Mouse (Mus musculus) megakaryocyte, embryonic 14.5 days (primary cell): ENCODE measurements around the gene 3110009E18Rik. TPM values are rescaled to one million over a fixed set of nuclear protein-coding genes. Genes with fewer than 3 reads are reported as not detected.

Experiments used
- H3K27me3 ChIP-seq: replicated peaks from 2 replicates; pipeline ENCODE3; 2012; ENCODE audit warnings: inconsistent platforms
- H3K36me3 ChIP-seq: replicated peaks from 2 replicates; pipeline ENCODE3; 2012; ENCODE audit warnings: low read length, inconsistent platforms, mixed read lengths
- H3K4me1 ChIP-seq: 2 replicates; pipeline ENCODE4 v1.6.1; 2012; ENCODE audit warnings: inconsistent platforms
- H3K4me3 ChIP-seq: replicated peaks from 2 replicates; pipeline ENCODE3; 2012; ENCODE audit warnings: moderate library complexity, mild to moderate bottlenecking, inconsistent platforms
- H3K9me3 ChIP-seq: 2 replicates; pipeline ENCODE4 v1.6.1; 2012; ENCODE audit warnings: inconsistent platforms
- FLI1 ChIP-seq: IDR thresholded peaks from 2 replicates; pipeline ENCODE4 v1.6.1; 2012; ENCODE audit warnings: low read length, inconsistent platforms, mixed read lengths
- GATA1 ChIP-seq: IDR thresholded peaks from 3 replicates; pipeline ENCODE4 v1.6.1; 2012; ENCODE audit warnings: mixed read lengths, low read length, inconsistent platforms, borderline replicate concordance
- polyA plus RNA-seq: library from polyadenylated mRNA; stranded (reverse); fragments of >175 nt; gene quantifications from 2 replicates; pipeline ENCODE4 v1.2.3, GENCODE M21; 2012; ENCODE audit warnings: low replicate concordance; ENCODE audit not compliant: insufficient read depth

Gene 3110009E18Rik
- polyA plus RNA-seq: 2.6 TPM in 1 of 2 replicates, not detected in the other

DNA sequence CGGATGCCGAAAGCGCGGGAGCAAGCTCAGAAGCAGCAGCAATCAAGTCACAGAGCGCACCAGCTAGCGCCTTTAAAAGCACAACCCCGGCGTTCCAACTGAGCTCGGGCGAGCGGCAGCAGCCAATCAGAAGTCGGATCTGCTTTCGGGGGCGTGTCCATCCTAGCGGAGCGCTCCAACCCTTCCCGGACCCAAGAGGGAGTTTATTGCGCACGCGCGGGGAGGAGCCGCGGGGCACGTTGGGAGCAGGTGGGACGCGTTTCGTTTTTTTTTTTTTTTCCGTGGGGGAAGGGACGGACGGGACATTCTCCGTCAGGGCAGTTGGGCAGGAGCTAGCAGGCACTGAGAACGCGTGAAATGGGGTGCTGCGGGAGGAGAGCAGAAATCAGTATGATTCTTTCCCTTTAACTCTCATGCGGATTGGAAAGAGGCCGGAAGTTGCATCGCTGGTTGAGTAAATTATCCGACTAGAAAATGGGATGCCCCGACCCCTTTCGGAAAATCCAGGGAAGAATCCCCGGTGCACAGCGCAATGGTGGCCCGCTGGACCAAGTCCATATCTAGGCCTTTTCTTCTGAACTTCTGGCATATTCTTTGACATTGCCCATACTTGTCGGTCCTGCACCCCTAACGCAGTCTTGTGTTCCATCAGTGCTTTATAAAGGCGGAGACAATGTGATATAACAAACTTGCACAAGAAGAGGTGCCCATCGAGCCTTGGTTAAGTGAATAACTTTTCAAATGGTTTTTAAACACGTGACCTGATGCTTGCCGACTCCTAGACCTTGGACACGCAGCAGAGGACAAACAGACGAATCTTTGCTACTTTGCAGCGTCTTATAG, at the start of gene 3110009E18Rik, which contains the start of gene Dbi:
Gene 3110009E18Rik, plus strand, starts transcription at position 219 of the 843 bp plus-strand sequence.
Gene Dbi, minus strand, starts transcription at position 110 of the 843 bp plus-strand sequence.
- TF ChIP-seq FLI1 (no peak), GATA1 (no peak)
- no peaks in the 10 kb centered on the region for H3K9me3 ChIP-seq
- H3K36me3 ChIP-seq: peaks cover 34% of the 10 kb centered on the region
- no peaks in the 10 kb centered on the region for H3K27me3 ChIP-seq
- H3K4me1 ChIP-seq: peaks cover 62% of the 10 kb centered on the region
- peak within 1 kb of the TSS; percentile 97 for H3K4me3 ChIP-seq

DNA sequence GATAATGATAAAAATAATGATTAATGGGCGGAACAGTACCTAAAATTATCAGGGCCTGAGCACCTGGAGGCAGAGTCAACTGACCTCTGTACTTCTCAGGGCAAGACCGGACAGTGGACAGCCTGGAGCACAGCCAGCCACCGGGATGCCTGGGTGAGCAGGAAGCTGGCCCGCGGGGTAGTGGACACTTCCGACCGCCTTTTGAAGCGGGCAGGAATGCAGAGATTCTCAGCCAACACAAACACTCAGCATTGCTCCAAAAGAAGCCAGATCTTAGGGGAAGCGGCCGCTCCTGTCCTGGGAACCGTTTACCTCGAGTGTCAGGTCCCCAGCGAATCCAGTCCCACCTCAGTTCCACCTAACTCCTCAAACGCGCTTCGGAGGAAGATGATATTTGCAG, 48.1 kb upstream of the 3110009E18Rik start:
- Histone ChIP-seq H3K4me1 (peaks cover 30% of the 10 kb centered on the region), H3K9me3 (no peaks in the 10 kb centered on the region), H3K36me3 (peaks cover 3% of the 10 kb centered on the region), H3K27me3 (peaks cover 79% of the 10 kb centered on the region), H3K4me3 (peak overlapping the region; percentile 90)
- no peak for TF ChIP-seq GATA1
- TF ChIP-seq FLI1: no peak

DNA sequence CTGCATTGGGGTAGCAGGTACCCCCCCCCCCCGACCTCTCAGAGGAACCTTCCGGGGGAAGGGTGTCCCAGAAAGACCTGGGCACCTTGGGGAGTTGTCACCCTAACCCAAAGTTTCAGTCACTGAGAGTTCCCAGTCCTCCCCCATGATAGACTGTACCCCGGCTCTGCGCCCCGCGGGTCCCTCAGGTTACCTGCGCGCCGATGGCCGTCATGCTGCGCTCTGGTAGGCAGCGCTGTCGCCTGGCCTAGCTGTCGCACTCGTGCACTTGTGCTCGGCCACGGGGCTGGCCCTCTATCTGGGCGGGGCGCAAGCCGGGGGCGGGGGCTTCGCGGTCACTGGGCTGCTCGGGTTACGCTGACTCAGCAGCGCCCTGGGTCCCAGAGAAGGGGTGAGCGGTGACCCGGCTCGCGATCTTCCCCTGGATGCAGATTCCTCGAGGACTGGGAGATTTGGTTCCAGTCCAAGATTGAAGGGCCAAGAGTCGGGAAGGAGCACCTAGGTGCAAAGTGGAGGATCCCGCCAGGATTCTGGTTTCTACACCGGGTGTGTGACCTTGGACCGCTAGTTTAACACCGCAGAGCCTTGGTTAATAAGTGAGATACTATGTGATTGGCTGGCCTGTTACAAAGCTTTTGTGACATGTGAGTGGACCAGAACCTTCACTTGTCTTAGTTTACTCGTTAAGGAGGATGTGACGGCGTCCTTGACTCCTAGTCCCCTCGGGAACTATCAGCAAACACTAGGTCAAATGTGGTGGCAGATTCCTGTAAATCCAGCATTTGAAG, 47.3 kb upstream of the 3110009E18Rik start, which contains the start of gene Tmem37:
Gene Tmem37, minus strand, starts transcription at position 556 of the 788 bp plus-strand sequence.
- H3K36me3 ChIP-seq: no peaks in the 10 kb centered on the region
- no peaks in the 10 kb centered on the region for H3K9me3 ChIP-seq
- H3K27me3 ChIP-seq: peaks cover 73% of the 10 kb centered on the region
- peaks cover 37% of the 10 kb centered on the region for H3K4me1 ChIP-seq
- H3K4me3 ChIP-seq: peak within 1 kb of the TSS; percentile 90
- no peak for TF ChIP-seq FLI1
- TF ChIP-seq GATA1: no peak

DNA sequence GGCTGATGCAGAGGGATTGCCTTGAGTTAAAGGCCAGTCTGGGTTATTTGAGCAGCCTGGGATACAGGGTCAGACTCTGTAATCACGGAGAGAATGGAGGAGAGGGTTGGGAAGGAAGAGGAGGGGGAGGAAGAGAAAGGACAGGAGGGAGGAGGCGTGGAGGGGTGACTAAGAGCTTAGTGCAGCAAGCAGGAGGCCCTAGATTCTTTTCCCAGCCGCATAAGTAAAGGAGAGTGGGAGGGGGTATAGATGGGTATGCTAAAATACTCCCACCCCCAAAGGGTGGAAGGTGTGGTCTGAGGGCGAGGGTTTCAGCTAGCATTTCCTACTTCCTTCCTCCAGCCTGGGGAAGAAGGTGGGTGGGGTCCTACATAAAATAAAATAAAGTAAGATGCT, 46.7 kb upstream of the 3110009E18Rik start:
- H3K27me3 ChIP-seq: peaks cover 74% of the 10 kb centered on the region
- H3K4me1 ChIP-seq: peaks cover 42% of the 10 kb centered on the region
- no peaks in the 10 kb centered on the region for H3K36me3 ChIP-seq
- H3K4me3 ChIP-seq: peak overlapping the region; percentile 90
- TF ChIP-seq FLI1 (no peak), GATA1 (no peak)
- no peaks in the 10 kb centered on the region for H3K9me3 ChIP-seq

DNA sequence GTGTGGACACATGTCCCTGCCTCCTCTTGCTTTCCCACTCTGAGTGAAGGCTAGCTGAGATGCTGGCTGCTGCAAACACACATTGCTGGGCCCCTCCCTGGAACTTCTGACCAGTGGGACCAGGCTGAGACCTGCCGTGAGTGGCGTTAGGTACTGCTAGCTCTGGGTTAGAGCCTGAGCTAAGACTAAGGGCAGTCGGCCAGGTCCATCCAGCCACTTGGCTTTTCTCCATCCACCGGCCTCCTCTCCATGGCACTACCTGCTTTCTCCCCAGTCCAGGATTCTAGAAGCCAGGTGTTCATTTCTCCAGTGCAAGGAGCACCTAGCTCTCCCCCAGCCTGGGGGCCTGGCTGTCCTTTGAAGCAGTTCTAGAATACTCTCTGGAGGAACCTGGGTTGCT, 46.1 kb upstream of the 3110009E18Rik start:
- Histone ChIP-seq H3K4me1 (peaks cover 42% of the 10 kb centered on the region), H3K4me3 (no peak overlapping the region), H3K9me3 (no peaks in the 10 kb centered on the region), H3K36me3 (no peaks in the 10 kb centered on the region), H3K27me3 (peaks cover 73% of the 10 kb centered on the region)
- TF ChIP-seq FLI1 (no peak), GATA1 (no peak)

DNA sequence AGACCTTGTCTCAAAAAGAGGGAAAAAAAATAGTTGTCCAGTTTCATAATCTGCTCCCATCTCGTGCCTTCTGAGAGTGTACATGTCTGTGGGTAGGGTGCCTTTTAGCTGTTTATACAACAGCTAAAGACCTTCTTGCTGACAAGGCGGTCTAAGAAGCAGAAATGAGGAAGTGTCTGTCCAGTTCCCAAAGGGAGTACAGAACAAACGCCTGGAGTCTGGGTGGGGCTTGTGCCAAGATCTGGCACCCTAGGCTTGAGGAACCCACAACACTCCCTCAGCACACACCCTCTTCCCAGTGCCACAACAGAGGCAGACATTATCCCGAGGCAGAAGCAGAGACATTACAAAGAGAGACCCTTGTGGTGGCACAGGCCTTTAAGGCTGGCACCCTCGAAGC, 45.5 kb upstream of the 3110009E18Rik start:
- Histone ChIP-seq H3K4me1 (peaks cover 42% of the 10 kb centered on the region), H3K36me3 (no peaks in the 10 kb centered on the region), H3K4me3 (no peak overlapping the region), H3K9me3 (no peaks in the 10 kb centered on the region), H3K27me3 (peaks cover 72% of the 10 kb centered on the region)
- TF ChIP-seq FLI1 (no peak), GATA1 (no peak)

DNA sequence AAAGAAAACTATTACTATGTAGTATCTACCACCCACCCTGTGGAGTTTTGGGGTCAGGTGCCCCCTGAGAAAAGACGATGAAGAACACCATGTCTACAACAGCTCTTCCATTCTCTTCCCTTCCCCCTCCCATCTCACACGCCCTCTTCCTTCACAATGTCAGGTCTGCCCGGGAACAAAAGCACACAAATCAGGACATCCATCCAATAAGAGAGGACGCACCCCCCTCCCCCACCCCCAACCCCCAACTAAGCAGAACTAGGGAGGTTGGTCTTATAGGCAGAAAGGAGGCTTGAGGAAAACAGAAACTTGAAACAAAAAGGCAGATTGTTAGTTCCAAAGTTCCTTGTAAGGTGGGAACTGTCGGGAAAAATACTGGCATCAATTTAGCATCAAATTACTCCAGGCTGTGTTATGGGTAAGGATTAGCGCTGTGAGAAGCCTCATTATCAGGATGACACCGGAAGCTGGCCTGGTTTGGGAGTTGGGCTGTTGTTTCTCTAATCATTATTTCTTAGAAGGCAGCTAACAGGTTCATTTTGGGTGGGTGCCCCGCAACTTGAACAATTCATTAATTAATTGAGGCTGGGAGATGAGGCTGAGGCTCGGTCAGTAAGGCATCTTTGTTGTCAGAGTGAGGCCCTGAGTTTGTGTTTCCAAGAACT, 43.1 kb upstream of the 3110009E18Rik start:
- Histone ChIP-seq H3K36me3 (no peaks in the 10 kb centered on the region), H3K4me3 (no peak overlapping the region), H3K9me3 (no peaks in the 10 kb centered on the region), H3K4me1 (peaks cover 59% of the 10 kb centered on the region), H3K27me3 (peaks cover 59% of the 10 kb centered on the region)
- no peak for TF ChIP-seq GATA1

DNA sequence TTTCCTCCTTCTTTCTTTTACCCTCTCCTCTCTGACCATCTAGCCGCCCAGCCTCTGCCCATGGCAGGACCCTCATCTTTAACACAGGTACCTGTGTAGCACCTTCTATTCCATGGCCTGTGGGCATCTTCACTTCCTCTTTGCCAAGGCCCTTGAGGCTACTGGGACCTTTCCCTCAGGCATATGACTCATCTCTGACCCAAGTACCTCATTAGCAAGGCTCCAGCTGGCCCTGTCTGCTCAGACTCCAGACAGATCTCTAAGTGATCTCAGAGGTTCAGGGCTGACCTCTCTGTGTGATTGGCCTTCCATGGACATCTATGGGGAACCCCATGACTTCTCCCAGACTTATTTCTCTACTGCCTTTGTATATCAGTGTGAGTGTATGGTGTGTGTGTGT, 40.4 kb upstream of the 3110009E18Rik start:
- TF ChIP-seq FLI1 (no peak), GATA1 (no peak)
- H3K36me3 ChIP-seq: no peaks in the 10 kb centered on the region

DNA sequence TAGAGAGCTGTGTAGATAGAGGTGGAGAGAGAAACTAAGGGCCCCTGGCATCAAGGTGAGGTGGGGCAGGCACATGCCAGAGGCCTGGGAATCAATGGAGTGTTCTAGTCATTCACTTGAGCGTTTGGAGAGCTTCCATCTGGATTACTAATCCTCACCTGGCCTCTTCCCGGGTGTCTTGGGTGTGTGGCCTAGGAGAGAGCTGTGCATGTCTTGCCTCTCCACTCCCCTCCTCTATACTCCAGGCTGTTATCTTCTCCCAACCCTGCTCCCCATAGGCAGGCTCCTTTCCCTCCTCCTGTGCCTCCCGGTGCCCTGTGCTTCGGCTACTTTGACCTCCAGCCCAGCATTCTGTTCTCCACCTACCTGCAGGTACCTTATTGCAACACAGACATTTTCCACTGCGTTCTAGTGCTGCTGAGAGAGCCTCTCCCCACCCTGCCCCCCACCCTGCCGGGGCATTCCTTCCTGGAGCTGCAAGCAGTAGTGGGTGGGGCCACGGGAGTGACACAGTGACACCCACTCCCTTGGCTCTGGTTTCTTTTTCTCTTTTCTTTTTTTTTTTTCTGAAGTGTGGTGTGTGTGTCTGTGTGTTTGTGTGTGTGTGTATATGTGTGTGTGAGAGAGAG, 37.9 kb upstream of the 3110009E18Rik start:
- peaks cover 42% of the 10 kb centered on the region for H3K27me3 ChIP-seq
- H3K4me1 ChIP-seq: peaks cover 66% of the 10 kb centered on the region
- H3K4me3 ChIP-seq: peak overlapping the region; percentile 84
- H3K9me3 ChIP-seq: no peaks in the 10 kb centered on the region
- TF ChIP-seq FLI1 (no peak), GATA1 (no peak)
- no peaks in the 10 kb centered on the region for H3K36me3 ChIP-seq

More for the DNA sequence above, 40.4 kb upstream of the 3110009E18Rik start:
- Histone ChIP-seq H3K4me1 (peaks cover 61% of the 10 kb centered on the region), H3K4me3 (peak overlapping the region; percentile 1), H3K27me3 (peaks cover 41% of the 10 kb centered on the region), H3K9me3 (no peaks in the 10 kb centered on the region)
